Mouse (Mus musculus): ENCODE data around the gene Slc17a9.

- TF ChIP-seq CTCF (IDR thresholded peaks at IDR 0.05 in 2 of 3, conservative IDR thresholded peaks at IDR 0.05 in 1 of 3; ENCODE audit: control insufficient read depth in 1 of 3, insufficient read depth in 1 of 3, low read depth in 2 of 3, low read length in 3 of 3, poor library complexity in 1 of 3, severe bottlenecking in 1 of 3): no peak
- TF ChIP-seq NELFE (IDR thresholded peaks at IDR 0.05; ENCODE audit: low read depth, low read length): no peak
- no peak for TF ChIP-seq MXI1 (IDR thresholded peaks at IDR 0.05; ENCODE audit: low read depth, low read length)
- TF ChIP-seq EP300 (IDR thresholded peaks at IDR 0.05; ENCODE audit: low read depth in 1 of 2, low read length in 2 of 2): no peak
- TF ChIP-seq NRF1 (IDR thresholded peaks at IDR 0.05; ENCODE audit: insufficient read depth, low read depth, low read length, poor library complexity, severe bottlenecking): no peak
- no peak for TF ChIP-seq POLR2A (IDR thresholded peaks at IDR 0.05; ENCODE audit: control insufficient read depth in 1 of 2, insufficient read depth in 1 of 2, low read depth in 1 of 2, low read length in 2 of 2, poor library complexity in 1 of 2)
- TF ChIP-seq GATA1 (IDR thresholded peaks at IDR 0.05; ENCODE audit: low read depth, low read length): no peak
Measured at GRCm38 (mm10) chr2:180788386-180788785, 63.3 kb downstream of the Slc17a9 start.

Data from MEL (cell line).